33 mouse cellular contexts compared by ENCODE assay signal in the genomic region with DNA sequence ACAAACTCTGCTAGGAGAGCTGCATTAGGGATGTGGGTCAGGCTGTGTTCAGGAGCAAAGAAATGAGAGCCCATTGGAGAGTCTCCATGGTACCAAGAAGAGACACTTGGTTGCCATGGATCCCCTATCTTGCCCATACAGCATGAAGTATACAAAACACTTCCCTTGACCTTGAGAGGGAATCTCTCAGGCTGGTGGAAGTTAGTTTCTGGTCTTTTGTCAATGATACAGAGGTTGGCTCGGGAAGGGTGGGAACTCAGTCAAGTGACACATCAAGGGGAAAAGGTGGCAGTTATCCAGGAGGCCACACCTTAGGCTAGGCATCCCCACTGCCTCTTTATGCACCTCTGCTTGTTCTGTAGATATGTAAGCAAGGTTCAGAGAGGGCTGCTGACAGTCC.
DNase-seq lines count a peak whose midpoint lies in the region; ATAC-seq and TF ChIP-seq lines count a peak whose summit lies in the region.
"Had no signal": no experiment of that assay in that cellular context is flagged by ENCODE, and none has a peak within 500 bp of the region (broad histone marks: within the 10 kb centered on the region; RNA-seq: fewer than 3 reads in every experiment).

No protein-coding gene starts in this region.

- intact Hi-C loops in heart, postnatal 25 days (cut with DNase I): no loop called here

- peak overlapping the region; percentile 59 for H3K27ac ChIP-seq in heart, embryonic 10.5 days
- no peak overlapping the region for H3K27ac ChIP-seq in lung, embryonic 14.5 days (ENCODE audit: low read depth)
- no peak overlapping the region for H3K27ac ChIP-seq in midbrain, postnatal 0 days (ENCODE audit: low read depth, low read length)
- H3K27ac ChIP-seq in midbrain, embryonic 16.5 days (ENCODE audit: low read length): no peak overlapping the region
- H3K27ac ChIP-seq: embryonic facial prominence, embryonic 13.5 days; gastrocnemius, adult 2 months; hindbrain, embryonic 12.5 days; left cerebral cortex, adult 2 months; limb, embryonic 12.5 days; liver, embryonic 15.5 days; midbrain, embryonic 10.5 days; midbrain, embryonic 15.5 days; stomach, embryonic 15.5 days had no signal

- no peak overlapping the region for H3K9ac ChIP-seq in lung, embryonic 14.5 days
- H3K9ac ChIP-seq in midbrain, postnatal 0 days (replicated peaks; ENCODE audit: low read length, poor library complexity, severe bottlenecking): no peak overlapping the region
- H3K9ac ChIP-seq in midbrain, embryonic 16.5 days (ENCODE audit: low read depth, low read length): no peak overlapping the region
- H3K9ac ChIP-seq: embryonic facial prominence, embryonic 13.5 days; heart, embryonic 12.5 days; hindbrain, embryonic 12.5 days; limb, embryonic 12.5 days; liver, embryonic 15.5 days; midbrain, embryonic 15.5 days; stomach, embryonic 15.5 days had no signal

- peaks cover 24% of the 10 kb centered on the region for H3K4me1 ChIP-seq in heart, embryonic 10.5 days
- no peaks in the 10 kb centered on the region for H3K4me1 ChIP-seq in lung, embryonic 14.5 days (ENCODE audit: insufficient read depth)
- no peaks in the 10 kb centered on the region for H3K4me1 ChIP-seq in midbrain, postnatal 0 days (ENCODE audit: insufficient read depth, low read length)
- peaks cover 8% of the 10 kb centered on the region for H3K4me1 ChIP-seq in midbrain, embryonic 16.5 days (ENCODE audit: control insufficient read depth, insufficient read depth, low read length)
- H3K4me1 ChIP-seq: liver, embryonic 15.5 days had no signal

- H3K4me3 ChIP-seq in heart, embryonic 10.5 days: no peak overlapping the region
- no peak overlapping the region for H3K4me3 ChIP-seq in lung, embryonic 14.5 days (ENCODE audit: low read depth, low read length)
- H3K4me3 ChIP-seq in midbrain, postnatal 0 days (ENCODE audit: low read depth, low read length): no peak overlapping the region
- H3K4me3 ChIP-seq in midbrain, embryonic 16.5 days (ENCODE audit: low read depth, low read length): no peak overlapping the region
- H3K4me3 ChIP-seq: embryonic facial prominence, embryonic 13.5 days; gastrocnemius, adult 2 months; heart, embryonic 12.5 days; hindbrain, embryonic 12.5 days; left cerebral cortex, adult 2 months; limb, embryonic 12.5 days; liver, embryonic 15.5 days; midbrain, embryonic 10.5 days; midbrain, embryonic 15.5 days; myocyte; stomach, embryonic 15.5 days had no signal

- no peak for TF ChIP-seq CTCF in lung, embryonic 14.5 days (IDR thresholded peaks at IDR 0.05; ENCODE audit: low read depth)
- TF ChIP-seq CTCF in midbrain, postnatal 0 days (IDR thresholded peaks at IDR 0.05): no peak

- no peaks in the 10 kb centered on the region for H3K9me3 ChIP-seq in heart, embryonic 10.5 days
- no peaks in the 10 kb centered on the region for H3K9me3 ChIP-seq in lung, embryonic 14.5 days (ENCODE audit: low read depth, low read length)
- H3K9me3 ChIP-seq in midbrain, postnatal 0 days (ENCODE audit: low read length): no peaks in the 10 kb centered on the region
- no peaks in the 10 kb centered on the region for H3K9me3 ChIP-seq in midbrain, embryonic 16.5 days (replicated peaks; ENCODE audit: control insufficient read depth, low read length, poor library complexity, severe bottlenecking)
- H3K9me3 ChIP-seq: embryonic facial prominence, embryonic 13.5 days; heart, embryonic 12.5 days; hindbrain, embryonic 12.5 days; limb, embryonic 12.5 days; liver, embryonic 15.5 days; midbrain, embryonic 10.5 days; midbrain, embryonic 15.5 days; stomach, embryonic 15.5 days had no signal

- 0 out of 2 replicates have a peak, but pooled peaks cover 4% of the 10 kb centered on the region for H3K27me3 ChIP-seq in heart, embryonic 10.5 days (ENCODE audit: insufficient read depth, poor library complexity, severe bottlenecking)
- no peaks in the 10 kb centered on the region for H3K27me3 ChIP-seq in lung, embryonic 14.5 days (ENCODE audit: insufficient read depth, low read length)
- H3K27me3 ChIP-seq in midbrain, postnatal 0 days (ENCODE audit: insufficient read depth, low read length): no peaks in the 10 kb centered on the region
- no peaks in the 10 kb centered on the region for H3K27me3 ChIP-seq in midbrain, embryonic 16.5 days (ENCODE audit: control insufficient read depth, insufficient read depth, low read depth, low read length)
- H3K27me3 ChIP-seq: CH12.LX; hindbrain, embryonic 12.5 days; liver, embryonic 15.5 days; midbrain, embryonic 15.5 days; Patski; stomach, embryonic 15.5 days had no signal

- peak; percentile 74 for DNase-seq in heart, embryonic 10.5 days (ENCODE audit: low spot score)
- DNase-seq in heart, postnatal 25 days (ENCODE audit: low spot score): no peak
- peak; percentile 20 for DNase-seq in lung, embryonic 14.5 days
- no peak for DNase-seq in lung, postnatal 14 days
- DNase-seq in midbrain, postnatal 0 days (ENCODE audit: low spot score): peak; percentile 7
- no peak for DNase-seq in embryo, embryonic 9.5 days (ENCODE audit: extremely low spot score)
- DNase-seq: adrenal gland, postnatal 25 days; cerebellum, adult 11-12 months; cerebellum, adult 9-11 months; gastrocnemius, adult 2 months; gastrocnemius, postnatal 36 days; heart, adult 18-20 months; heart, postnatal 14 days; kidney, adult 11 months; kidney, postnatal 14 days; right cerebral cortex, postnatal 25 days; thymus, postnatal 14 days had no signal

- no peak for ATAC-seq in lung, embryonic 14.5 days (ENCODE audit: insufficient read depth)
- ATAC-seq in midbrain, postnatal 0 days (ENCODE audit: low FRiP score): no peak
- no peak for ATAC-seq in midbrain, embryonic 16.5 days
- ATAC-seq: forebrain, embryonic 16.5 days; inflammation-experienced regulatory T-cells, adult 6 months; midbrain, embryonic 15.5 days had no signal

- 20% methylated on average over 1 of the region's 1 CpGs for WGBS in heart, embryonic 10.5 days
- WGBS in lung, embryonic 14.5 days: 18% methylated on average over 1 of the region's 1 CpGs
- WGBS in midbrain, postnatal 0 days: 50% methylated on average over 1 of the region's 1 CpGs
- 33% methylated on average over 1 of the region's 1 CpGs for WGBS in midbrain, embryonic 16.5 days

- H3K4me2 ChIP-seq in lung, embryonic 14.5 days: no peak overlapping the region
- no peak overlapping the region for H3K4me2 ChIP-seq in midbrain, postnatal 0 days (ENCODE audit: low read depth, low read length, poor library complexity, severe bottlenecking)
- H3K4me2 ChIP-seq in midbrain, embryonic 16.5 days (ENCODE audit: low read length): no peak overlapping the region
- H3K4me2 ChIP-seq: embryonic facial prominence, embryonic 13.5 days; heart, embryonic 12.5 days; hindbrain, embryonic 12.5 days; limb, embryonic 12.5 days; liver, embryonic 15.5 days; midbrain, embryonic 15.5 days; stomach, embryonic 15.5 days had no signal

- H3K36me3 ChIP-seq in heart, embryonic 10.5 days: no peaks in the 10 kb centered on the region
- H3K36me3 ChIP-seq in lung, embryonic 14.5 days (ENCODE audit: insufficient read depth): no peaks in the 10 kb centered on the region
- H3K36me3 ChIP-seq in midbrain, postnatal 0 days (ENCODE audit: insufficient read depth, low read length): no peaks in the 10 kb centered on the region
- H3K36me3 ChIP-seq in midbrain, embryonic 16.5 days (ENCODE audit: control insufficient read depth, insufficient read depth, low read length): no peaks in the 10 kb centered on the region
- H3K36me3 ChIP-seq: embryonic facial prominence, embryonic 13.5 days; G1E; heart, embryonic 12.5 days; hindbrain, embryonic 12.5 days; limb, embryonic 12.5 days; liver, embryonic 15.5 days; midbrain, embryonic 10.5 days; midbrain, embryonic 15.5 days; stomach, embryonic 15.5 days had no signal

Comparison
In these comparisons a context has a peak if more than half of its experiments do, and no peak if none do; other contexts are left out.
1. DNase-seq: peak in heart, embryonic 10.5 days (single experiment), lung, embryonic 14.5 days (single experiment) and midbrain, postnatal 0 days (single experiment); none in heart, postnatal 25 days (single experiment), lung, postnatal 14 days (single experiment) and embryo, embryonic 9.5 days (single experiment).